Mouse (Mus musculus): ENCODE measurements around the gene Map7d1. TPM values are rescaled to one million over a fixed set of nuclear protein-coding genes. Genes with fewer than 3 reads are reported as not detected.
"Not testable (repeated sequence)": the region's sequence is repeated elsewhere in the genome, so short reads cannot be mapped to it uniquely, and the experiment has no call there.

The Map7d1 gene
- polyA plus RNA-seq, 1 experiment from 2014 or later = 18.2 TPM

GRCm38 (mm10) chr4:126246202-126246889, 9.8 kb downstream of the Map7d1 start:
- no peak for DNase-seq (ENCODE audit: low spot score)

GRCm38 (mm10) chr4:126242510-126242909, 13.6 kb downstream of the Map7d1 start:
- no peak for DNase-seq (ENCODE audit: low spot score)

- no peak for DNase-seq (ENCODE audit: low spot score)
These were observed 14.2 kb downstream of the Map7d1 start for GRCm38 (mm10) chr4:126241956-126242355.

- no peak for DNase-seq (ENCODE audit: low spot score)
These were observed 16.2 kb downstream of the Map7d1 start for GRCm38 (mm10) chr4:126239862-126240475.

- no peak for DNase-seq (ENCODE audit: low spot score)
These were observed 18.4 kb downstream of the Map7d1 start for GRCm38 (mm10) chr4:126237721-126238242.

GRCm38 (mm10) chr4:126236467-126237280, 19.5 kb downstream of the Map7d1 start:
- DNase-seq (ENCODE audit: low spot score) = no peak

GRCm38 (mm10) chr4:126235191-126235590, 21.0 kb downstream of the Map7d1 start:
- DNase-seq (ENCODE audit: low spot score) = peak; percentile 56

- no peak for DNase-seq (ENCODE audit: low spot score)
These were observed 21.5 kb downstream of the Map7d1 start for GRCm38 (mm10) chr4:126234496-126235175.

GRCm38 (mm10) chr4:126233676-126234308, 22.4 kb downstream of the Map7d1 start:
- DNase-seq (ENCODE audit: low spot score) = no peak

GRCm38 (mm10) chr4:126229900-126230299, 26.2 kb downstream of the Map7d1 start:
- DNase-seq (ENCODE audit: low spot score) = no peak

GRCm38 (mm10) chr4:126228144-126228543, 28.0 kb downstream of the Map7d1 start:
- no peak for DNase-seq (ENCODE audit: low spot score)

- peak; percentile 88 for DNase-seq (ENCODE audit: low spot score)
These were observed 28.9 kb downstream of the Map7d1 start for GRCm38 (mm10) chr4:126227077-126227761.

GRCm38 (mm10) chr4:126226640-126227039, 29.5 kb downstream of the Map7d1 start:
- no peak for DNase-seq (ENCODE audit: low spot score)

GRCm38 (mm10) chr4:126222631-126223030, 33.5 kb downstream of the Map7d1 start:
- DNase-seq (ENCODE audit: low spot score) = no peak

- no peak for DNase-seq (ENCODE audit: low spot score)
These were observed 36.1 kb downstream of the Map7d1 start for GRCm38 (mm10) chr4:126220045-126220444.

GRCm38 (mm10) chr4:126219540-126219939, 36.6 kb downstream of the Map7d1 start:
- DNase-seq (ENCODE audit: low spot score) = not testable (repeated sequence)

- DNase-seq (ENCODE audit: low spot score) = no peak
These were observed 38.4 kb downstream of the Map7d1 start for GRCm38 (mm10) chr4:126217771-126218170.

GRCm38 (mm10) chr4:126207081-126207480, 49.1 kb downstream of the Map7d1 start:
- DNase-seq (ENCODE audit: low spot score) = no peak

- DNase-seq (ENCODE audit: low spot score) = no peak
These were observed 50.8 kb downstream of the Map7d1 start for GRCm38 (mm10) chr4:126205386-126205785.

- no peak for DNase-seq (ENCODE audit: low spot score)
These were observed 51.4 kb downstream of the Map7d1 start for GRCm38 (mm10) chr4:126204661-126205230.

All from thymus, postnatal 0 days (tissue).